Mouse (Mus musculus): ENCODE data around the gene Tnni1. TPM values are rescaled to one million over a fixed set of nuclear protein-coding genes. Genes with fewer than 3 reads are reported as not detected.

Gene Tnni1
- total and polyA plus RNA-seq, 2 experiments from 2014 or later, result 0.57 TPM; not detected in 1

- DNase-seq (ENCODE audit: low spot score) (no peak), ATAC-seq (ENCODE audit: low FRiP score) (no peak)
- 13% methylated on average over 25 of the region's 27 CpGs for WGBS
- no peaks in the 10 kb centered on the region for H3K9me3 ChIP-seq (ENCODE audit: low read length)
- 0 out of 2 replicates have a peak overlapping the region, but pooled peaks have one; percentile 33 for H3K9ac ChIP-seq (replicated peaks; ENCODE audit: low read length, poor library complexity, severe bottlenecking)
- no peak overlapping the region for H3K27ac ChIP-seq (ENCODE audit: low read depth, low read length)
- H3K4me3 ChIP-seq (ENCODE audit: low read depth, low read length), result peak overlapping the region; percentile 7; the same call in 1 of the 2 replicates
- no peak for TF ChIP-seq CTCF (IDR thresholded peaks at IDR 0.05)
- no peaks in the 10 kb centered on the region for H3K27me3 ChIP-seq (ENCODE audit: insufficient read depth, low read length)
- H3K4me1 ChIP-seq (ENCODE audit: insufficient read depth, low read length), result no peaks in the 10 kb centered on the region; the same call in 1 of the 2 replicates
- peak overlapping the region; percentile 49 for H3K4me2 ChIP-seq (ENCODE audit: low read depth, low read length, poor library complexity, severe bottlenecking)
- no peaks in the 10 kb centered on the region for H3K36me3 ChIP-seq (ENCODE audit: insufficient read depth, low read length)
These were observed 14.4 kb downstream of the Tnni1 start for GRCm38 (mm10) chr1:135793370-135794215.

DNA sequence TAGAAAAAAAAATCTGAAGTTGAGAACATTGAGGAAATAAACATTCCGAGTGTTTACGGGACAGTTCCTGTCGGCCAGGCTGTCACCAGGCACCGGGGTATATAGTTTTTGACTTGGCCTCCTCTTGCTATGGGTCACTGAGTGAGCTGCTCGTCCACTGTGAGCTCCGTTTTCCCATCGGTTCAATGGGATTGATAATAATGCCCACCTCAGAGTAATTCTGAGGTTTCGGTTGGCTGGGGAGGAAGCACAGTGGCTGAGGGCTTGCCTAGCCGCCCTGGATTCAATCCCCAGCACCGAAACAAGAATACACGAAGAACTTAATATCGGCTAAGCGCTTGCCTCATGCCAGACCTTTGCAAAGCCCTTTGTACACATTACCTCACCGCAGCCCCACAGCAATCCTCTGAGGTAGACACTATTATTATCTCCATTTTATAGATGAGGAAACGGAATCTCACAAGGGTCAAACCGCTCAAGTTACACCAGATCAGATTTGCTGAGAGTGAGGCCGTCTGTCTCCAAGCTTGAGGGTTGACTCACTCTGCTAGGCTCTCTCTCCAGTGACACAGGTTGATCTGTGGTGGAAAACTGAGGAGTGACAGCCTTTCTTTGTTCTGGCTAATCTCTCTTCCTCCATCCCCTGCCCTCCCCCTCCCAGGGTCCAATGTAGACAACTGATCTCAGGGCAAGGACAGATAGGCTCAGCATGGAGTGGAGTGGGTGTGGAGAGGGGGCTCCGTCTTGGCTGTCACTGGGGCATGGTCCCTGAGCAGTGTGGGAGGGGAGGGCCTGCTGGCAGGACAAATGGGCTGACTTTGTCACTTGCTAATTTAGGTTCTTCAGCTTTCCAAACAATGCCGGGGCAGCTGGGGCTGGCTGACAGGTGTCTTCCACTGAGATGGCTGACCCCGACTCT, 15.2 kb downstream of the Tnni1 start:
- H3K9ac ChIP-seq (replicated peaks; ENCODE audit: low read length, poor library complexity, severe bottlenecking), result no peak overlapping the region
- H3K9me3 ChIP-seq (ENCODE audit: low read length), result no peaks in the 10 kb centered on the region
- WGBS, result 29% methylated on average over 20 of the region's 20 CpGs
- ATAC-seq (ENCODE audit: low FRiP score) (no peak), DNase-seq (ENCODE audit: low spot score) (no peak)
- H3K4me2 ChIP-seq (ENCODE audit: low read depth, low read length, poor library complexity, severe bottlenecking), result peak overlapping the region; percentile 49
- no peaks in the 10 kb centered on the region for H3K27me3 ChIP-seq (ENCODE audit: insufficient read depth, low read length)
- no peak for TF ChIP-seq CTCF (IDR thresholded peaks at IDR 0.05)
- H3K4me3 ChIP-seq (ENCODE audit: low read depth, low read length), result no peak overlapping the region
- H3K36me3 ChIP-seq (ENCODE audit: insufficient read depth, low read length), result no peaks in the 10 kb centered on the region
- no peaks in the 10 kb centered on the region; the same call in 1 of the 2 replicates for H3K4me1 ChIP-seq (ENCODE audit: insufficient read depth, low read length)
- H3K27ac ChIP-seq (ENCODE audit: low read depth, low read length), result no peak overlapping the region

GRCm38 (mm10) chr1:135798492-135798891, 19.3 kb downstream of the Tnni1 start:
- no peaks in the 10 kb centered on the region for H3K36me3 ChIP-seq (ENCODE audit: insufficient read depth, low read length)
- no peaks in the 10 kb centered on the region; the same call in 1 of the 2 replicates for H3K4me1 ChIP-seq (ENCODE audit: insufficient read depth, low read length)
- no peak overlapping the region for H3K9ac ChIP-seq (replicated peaks; ENCODE audit: low read length, poor library complexity, severe bottlenecking)
- DNase-seq (ENCODE audit: low spot score) (no peak), ATAC-seq (ENCODE audit: low FRiP score) (no peak)
- no peak overlapping the region for H3K4me3 ChIP-seq (ENCODE audit: low read depth, low read length)
- H3K4me2 ChIP-seq (ENCODE audit: low read depth, low read length, poor library complexity, severe bottlenecking), result no peak overlapping the region
- no peak overlapping the region for H3K27ac ChIP-seq (ENCODE audit: low read depth, low read length)
- H3K27me3 ChIP-seq (ENCODE audit: insufficient read depth, low read length), result no peaks in the 10 kb centered on the region
- 82% methylated on average over 1 of the region's 1 CpGs for WGBS
- no peak for TF ChIP-seq CTCF (IDR thresholded peaks at IDR 0.05)
- no peaks in the 10 kb centered on the region for H3K9me3 ChIP-seq (ENCODE audit: low read length)

GRCm38 (mm10) chr1:135799109-135799627, 19.9 kb downstream of the Tnni1 start:
- H3K4me2 ChIP-seq (ENCODE audit: low read depth, low read length, poor library complexity, severe bottlenecking), result no peak overlapping the region
- no peaks in the 10 kb centered on the region for H3K36me3 ChIP-seq (ENCODE audit: insufficient read depth, low read length)
- H3K9ac ChIP-seq (replicated peaks; ENCODE audit: low read length, poor library complexity, severe bottlenecking), result no peak overlapping the region
- H3K4me3 ChIP-seq (ENCODE audit: low read depth, low read length), result no peak overlapping the region
- H3K4me1 ChIP-seq (ENCODE audit: insufficient read depth, low read length), result no peaks in the 10 kb centered on the region
- DNase-seq (ENCODE audit: low spot score) (no peak), ATAC-seq (ENCODE audit: low FRiP score) (no peak)
- H3K27ac ChIP-seq (ENCODE audit: low read depth, low read length), result no peak overlapping the region
- no peaks in the 10 kb centered on the region for H3K9me3 ChIP-seq (ENCODE audit: low read length)
- no peak for TF ChIP-seq CTCF (IDR thresholded peaks at IDR 0.05)
- H3K27me3 ChIP-seq (ENCODE audit: insufficient read depth, low read length), result no peaks in the 10 kb centered on the region
- WGBS, result 83% methylated on average over 8 of the region's 8 CpGs

DNA sequence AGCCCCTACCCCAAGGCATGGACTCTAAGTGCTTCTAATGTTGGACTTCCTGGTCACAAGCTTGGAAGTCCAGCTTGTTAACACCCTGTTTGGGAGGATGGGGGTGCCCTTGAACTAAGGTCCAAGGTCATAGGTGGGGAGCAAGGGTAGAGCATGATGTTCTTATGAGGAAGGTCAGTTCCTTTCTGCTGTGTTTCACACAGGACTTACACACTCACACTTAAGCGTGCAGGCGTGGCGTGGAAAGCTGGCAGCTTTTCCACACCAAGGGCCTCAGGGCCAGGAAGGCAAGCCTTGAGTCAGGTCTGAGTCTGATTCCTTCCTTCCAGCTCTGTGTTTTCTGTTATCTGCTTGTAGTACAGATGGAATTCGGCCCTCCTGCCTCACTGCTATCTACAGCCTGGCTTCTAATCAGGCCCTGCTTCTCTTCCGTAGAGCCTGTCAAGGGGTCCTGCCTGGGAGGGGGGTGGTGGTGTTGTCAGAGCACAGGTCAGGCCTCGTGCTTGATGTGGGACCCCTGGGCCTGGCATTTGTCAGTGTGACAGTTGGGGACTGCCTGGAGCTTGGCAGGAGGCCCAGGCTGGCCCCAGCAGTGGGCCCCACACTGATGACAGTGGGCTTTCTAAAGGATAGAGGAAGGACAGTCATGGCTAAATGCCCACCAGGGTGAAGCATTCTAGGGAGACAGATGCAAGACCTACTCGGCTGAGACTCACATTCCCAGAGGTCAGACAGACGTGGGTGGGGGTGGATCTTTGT, 21.1 kb downstream of the Tnni1 start:
- ATAC-seq (ENCODE audit: low FRiP score), result no peak

More for the DNA sequence above, 21.1 kb downstream of the Tnni1 start:
- Histone ChIP-seq H3K4me1 (ENCODE audit: insufficient read depth, low read length) (no peaks in the 10 kb centered on the region), H3K4me2 (ENCODE audit: low read depth, low read length, poor library complexity, severe bottlenecking) (no peak overlapping the region), H3K9me3 (ENCODE audit: low read length) (no peaks in the 10 kb centered on the region), H3K36me3 (ENCODE audit: insufficient read depth, low read length) (no peaks in the 10 kb centered on the region), H3K27me3 (ENCODE audit: insufficient read depth, low read length) (no peaks in the 10 kb centered on the region), H3K27ac (ENCODE audit: low read depth, low read length) (no peak overlapping the region), H3K4me3 (ENCODE audit: low read depth, low read length) (no peak overlapping the region), H3K9ac (replicated peaks; ENCODE audit: low read length, poor library complexity, severe bottlenecking) (no peak overlapping the region)
- WGBS, result 46% methylated on average over 8 of the region's 8 CpGs
- TF ChIP-seq CTCF (IDR thresholded peaks at IDR 0.05), result no peak
- peak; percentile 22 for DNase-seq (ENCODE audit: low spot score)

Measured in midbrain, postnatal 0 days (tissue).